Mouse (Mus musculus): ENCODE results near the gene Ppara.

The Ppara gene

DNA sequence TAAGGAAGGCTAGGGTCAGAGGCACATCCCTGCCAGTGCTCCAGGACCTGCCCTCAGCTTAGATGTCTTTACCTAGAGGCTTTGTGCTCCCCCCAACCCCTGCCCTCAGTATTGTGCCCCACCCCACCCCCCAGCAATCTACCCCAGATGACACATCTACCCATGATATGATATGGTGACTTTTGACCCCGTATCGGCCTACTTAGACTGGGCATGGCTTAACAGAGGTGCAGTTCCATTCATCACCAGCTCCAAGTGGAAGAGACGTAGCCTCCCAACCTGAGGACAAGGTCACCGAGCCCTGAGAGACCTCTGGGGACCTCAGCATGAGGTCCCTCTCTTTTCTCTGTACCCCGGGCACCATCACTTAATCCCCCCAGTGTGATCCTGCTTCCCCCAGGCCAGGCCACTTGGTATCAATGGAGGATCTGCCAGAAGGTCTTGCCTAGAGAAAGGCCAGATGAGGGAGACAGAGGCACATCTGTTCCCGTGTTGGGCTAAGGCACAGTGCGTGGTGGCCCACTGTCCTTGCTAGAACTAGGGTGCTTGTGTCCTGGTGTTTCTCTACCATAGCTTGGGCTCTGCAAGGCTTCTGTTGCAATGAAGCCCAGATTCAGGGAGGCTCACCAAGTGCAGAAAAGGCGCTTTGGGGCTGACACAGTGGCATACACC lies 30.3 kb upstream of the Ppara start:
- no peak for DNase-seq (ENCODE audit: extremely low read depth, insufficient read length, low spot score)

- DNase-seq (ENCODE audit: extremely low read depth, insufficient read length, low spot score), result peak; percentile 34
Observed at GRCm38 (mm10) chr15:85705013-85705528, 29.7 kb upstream of the Ppara start.

GRCm38 (mm10) chr15:85705566-85706332 lies 29.0 kb upstream of the Ppara start:
- peak; percentile 35 for DNase-seq (ENCODE audit: extremely low read depth, insufficient read length, low spot score)

DNA sequence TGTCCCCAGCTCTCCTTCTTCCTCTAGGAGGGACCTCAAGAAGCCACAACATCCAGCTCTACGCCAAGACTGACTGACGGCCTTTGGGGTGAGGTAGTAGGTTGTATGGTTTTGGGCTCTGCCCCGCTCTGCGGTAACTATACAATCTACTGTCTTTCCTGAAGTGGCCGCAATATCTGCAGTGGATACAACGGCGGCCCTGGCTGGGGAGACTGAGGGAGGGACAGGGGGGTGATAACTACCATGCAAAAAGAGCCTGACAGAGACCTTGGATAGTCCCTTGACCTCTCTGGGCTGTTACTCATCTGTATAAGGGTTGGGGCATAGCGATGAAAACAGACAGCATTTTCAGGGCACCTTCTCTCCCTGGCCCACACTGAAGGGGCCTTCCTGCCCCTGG lies 28.3 kb upstream of the Ppara start:
- no peak for DNase-seq (ENCODE audit: extremely low read depth, insufficient read length, low spot score)

DNA sequence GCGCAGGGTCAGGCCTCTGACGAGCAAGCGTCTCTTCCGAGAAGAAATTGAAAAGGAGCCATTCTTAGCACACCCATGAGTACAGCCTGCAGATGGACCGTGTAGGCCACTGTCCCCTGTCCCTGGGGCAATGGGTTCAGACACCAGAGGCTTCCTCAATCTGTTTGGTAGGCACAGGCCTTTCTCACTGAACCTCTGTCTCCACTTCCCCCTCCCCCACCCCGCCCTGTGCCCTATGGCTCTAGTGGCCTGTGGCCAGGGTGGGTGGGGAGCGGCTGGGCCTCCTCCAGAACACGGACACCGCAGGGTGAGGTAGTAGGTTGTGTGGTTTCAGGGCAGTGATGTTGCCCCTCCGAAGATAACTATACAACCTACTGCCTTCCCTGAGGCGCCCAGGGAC lies 27.8 kb upstream of the Ppara start:
- peak; percentile 51 for DNase-seq (ENCODE audit: extremely low read depth, insufficient read length, low spot score)

GRCm38 (mm10) chr15:85707458-85708030 lies 27.2 kb upstream of the Ppara start:
- peak; percentile 29 for DNase-seq (ENCODE audit: extremely low read depth, insufficient read length, low spot score)

DNA sequence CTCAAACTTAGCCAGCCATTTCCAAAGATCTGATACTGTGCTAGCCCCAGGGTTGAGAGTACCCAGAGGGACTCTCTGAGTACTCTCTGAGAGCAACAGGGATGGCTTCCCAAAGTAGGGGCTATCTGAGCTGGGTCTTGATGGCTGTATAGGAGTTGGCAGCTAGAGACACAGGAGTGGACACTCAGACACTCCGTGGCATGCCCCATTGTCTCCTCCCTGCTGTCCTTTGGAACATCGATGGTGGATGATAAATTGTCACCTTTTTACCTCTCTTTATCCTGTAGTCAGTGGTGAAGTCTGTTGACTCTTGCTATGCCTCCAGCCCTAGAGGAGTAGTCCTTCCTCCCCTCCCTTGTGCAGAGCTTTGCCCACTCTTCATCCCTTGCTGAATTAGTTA lies 26.6 kb upstream of the Ppara start:
- peak; percentile 36 for DNase-seq (ENCODE audit: extremely low read depth, insufficient read length, low spot score)

DNA sequence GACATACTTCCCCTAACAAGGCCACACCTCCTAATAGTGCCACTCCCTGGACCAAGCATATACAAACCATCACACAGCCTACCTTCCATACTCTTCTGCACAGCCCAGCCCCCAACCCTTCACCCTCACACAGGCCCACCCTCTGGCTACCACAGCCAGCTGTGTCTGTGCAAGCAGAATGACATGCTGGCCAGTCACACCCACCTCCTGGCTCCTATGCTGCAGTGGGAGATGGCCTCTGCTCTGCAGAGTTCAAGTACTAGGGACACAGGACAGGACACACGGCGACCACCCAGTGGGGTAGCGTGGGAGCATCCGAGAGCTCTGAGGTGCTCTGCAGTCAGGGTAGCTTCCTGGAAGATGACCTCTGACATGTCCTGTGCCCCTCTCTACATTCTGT lies 25.9 kb upstream of the Ppara start:
- peak; percentile 72 for DNase-seq (ENCODE audit: extremely low read depth, insufficient read length, low spot score)

GRCm38 (mm10) chr15:85709268-85709973 lies 25.4 kb upstream of the Ppara start:
- peak; percentile 74 for DNase-seq (ENCODE audit: extremely low read depth, insufficient read length, low spot score)

GRCm38 (mm10) chr15:85710179-85710578 lies 24.6 kb upstream of the Ppara start:
- DNase-seq (ENCODE audit: extremely low read depth, insufficient read length, low spot score), result peak; percentile 69

DNA sequence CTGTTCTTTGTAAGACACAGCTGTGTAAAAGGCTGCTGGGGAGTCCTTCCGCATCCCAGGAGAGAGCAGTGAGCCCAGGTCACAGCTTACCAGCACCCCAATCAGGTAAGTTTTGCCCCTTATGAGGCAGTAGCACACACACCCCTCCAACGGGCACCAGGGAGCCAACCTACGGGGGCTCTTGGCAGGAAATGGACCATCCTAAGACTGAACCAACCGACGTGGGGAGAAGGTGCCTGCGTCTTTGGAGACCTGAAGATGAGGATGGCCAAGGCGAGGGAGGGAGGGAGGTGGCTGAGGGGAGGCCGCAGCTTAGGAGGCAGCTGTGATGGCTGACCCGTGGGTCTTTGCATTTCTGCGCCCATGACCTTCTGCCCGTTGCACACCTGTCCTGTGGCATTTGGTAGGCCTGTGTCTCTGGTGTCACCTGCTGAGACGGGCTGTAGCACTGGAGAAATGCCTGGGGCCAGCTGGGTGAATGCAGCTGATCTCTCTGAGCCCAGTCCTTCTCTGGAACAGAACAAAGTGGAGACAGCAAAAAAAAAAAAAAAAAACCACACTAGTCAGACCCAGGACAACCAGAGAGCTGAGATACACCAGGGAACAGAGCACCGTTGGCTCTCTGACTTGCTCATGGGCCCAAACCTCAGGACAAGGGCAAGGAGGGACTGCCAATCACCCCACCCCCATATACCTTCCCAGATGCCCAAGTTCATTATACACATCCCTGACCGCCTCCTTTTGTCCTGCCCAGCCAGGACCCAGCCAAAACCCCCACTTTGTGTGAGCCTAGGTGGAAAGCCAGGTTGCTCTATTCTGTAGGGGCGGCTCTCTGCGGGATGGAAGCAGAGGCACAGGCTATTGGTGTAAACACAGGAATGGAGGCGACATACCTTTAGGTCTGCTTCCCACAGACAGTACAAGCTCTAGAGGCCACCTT lies 23.9 kb upstream of the Ppara start:
- no peak for DNase-seq (ENCODE audit: extremely low read depth, insufficient read length, low spot score)

- DNase-seq (ENCODE audit: extremely low read depth, insufficient read length, low spot score), result no peak
Observed at GRCm38 (mm10) chr15:85712565-85713168, 22.1 kb upstream of the Ppara start.

GRCm38 (mm10) chr15:85713417-85713816 lies 21.4 kb upstream of the Ppara start:
- no peak for DNase-seq (ENCODE audit: extremely low read depth, insufficient read length, low spot score)

GRCm38 (mm10) chr15:85715059-85715458 lies 19.7 kb upstream of the Ppara start:
- no peak for DNase-seq (ENCODE audit: extremely low read depth, insufficient read length, low spot score)

GRCm38 (mm10) chr15:85716045-85716444 lies 18.7 kb upstream of the Ppara start:
- DNase-seq (ENCODE audit: extremely low read depth, insufficient read length, low spot score), result no peak

GRCm38 (mm10) chr15:85716591-85716990 lies 18.2 kb upstream of the Ppara start:
- no peak for DNase-seq (ENCODE audit: extremely low read depth, insufficient read length, low spot score)

GRCm38 (mm10) chr15:85717008-85717407 lies 17.8 kb upstream of the Ppara start:
- DNase-seq (ENCODE audit: extremely low read depth, insufficient read length, low spot score), result no peak

DNA sequence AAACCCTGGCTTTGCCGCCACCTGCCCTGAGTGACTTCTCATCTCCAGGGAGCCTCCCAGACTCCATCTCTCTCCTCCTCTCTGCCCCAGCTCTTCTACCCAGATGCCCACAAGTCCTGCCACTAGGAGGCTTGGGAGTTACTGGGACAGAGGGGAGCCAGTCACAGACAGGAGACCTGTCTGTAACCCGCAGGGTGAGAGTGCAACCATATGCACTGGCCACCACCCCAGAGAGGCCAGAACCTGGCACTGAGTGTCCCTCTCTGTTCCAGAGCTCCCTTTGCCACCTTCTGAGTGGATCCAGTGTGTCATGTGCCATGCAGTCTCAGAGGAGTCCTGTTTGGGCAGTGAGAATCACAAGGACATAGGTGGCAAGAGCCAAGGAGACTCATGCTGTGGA lies 17.0 kb upstream of the Ppara start:
- no peak for DNase-seq (ENCODE audit: extremely low read depth, insufficient read length, low spot score)

- DNase-seq (ENCODE audit: extremely low read depth, insufficient read length, low spot score), result no peak
Observed at GRCm38 (mm10) chr15:85719017-85719416, 15.8 kb upstream of the Ppara start.
